Mouse (Mus musculus): ENCODE data around the gene Cyp2b10.
"Not testable (repeated sequence)": the region's sequence is repeated elsewhere in the genome, so short reads cannot be mapped to it uniquely, and the experiment has no call there.

The Cyp2b10 gene

GRCm38 (mm10) chr7:25897411-25897810, at the start of gene Cyp2b10:
Gene Cyp2b10 (plus strand): TSS chr7:25897620.
- no peak for DNase-seq (ENCODE audit: low read depth, low spot score)
- no peaks in the 10 kb centered on the region for H3K36me3 ChIP-seq (ENCODE audit: control insufficient read depth, insufficient read depth, low read length, poor library complexity, severe bottlenecking)
- H3K27me3 ChIP-seq (ENCODE audit: control insufficient read depth, insufficient read depth, low read length, poor library complexity, severe bottlenecking): no peaks in the 10 kb centered on the region

DNA sequence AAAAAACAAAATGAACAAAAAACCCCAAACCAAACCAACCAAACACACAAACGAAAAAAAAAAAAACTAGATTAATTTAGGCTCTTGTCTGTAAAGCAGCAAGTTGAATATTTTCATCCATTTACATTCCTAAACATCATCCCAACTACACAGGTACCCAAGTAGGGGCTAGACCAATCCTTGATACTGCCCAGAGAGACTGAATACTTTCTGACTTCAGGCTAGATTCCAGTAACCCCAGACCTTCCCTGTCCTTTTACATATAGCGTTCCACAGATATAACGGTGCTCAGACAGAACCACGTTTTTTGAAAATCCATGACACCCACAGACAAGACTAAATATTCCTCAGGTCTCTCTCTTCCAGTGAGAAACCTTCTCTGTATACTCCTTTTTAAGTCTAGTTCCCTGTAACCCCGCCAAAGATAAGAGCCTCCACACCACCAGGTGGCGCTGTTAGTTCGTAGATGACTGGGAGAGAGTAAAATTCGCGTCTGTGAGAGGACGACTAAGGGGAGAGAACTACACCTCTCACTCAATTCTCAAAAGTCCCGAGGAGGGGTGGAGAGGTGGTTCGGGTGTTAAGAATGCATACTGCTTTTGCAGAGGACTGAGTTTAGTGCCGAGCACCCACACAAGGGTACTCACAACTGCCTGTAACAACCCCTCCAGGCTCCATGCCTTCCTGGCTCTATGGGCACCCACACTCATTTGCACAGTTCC, 49.5 kb upstream of the Cyp2b10 start:
- DNase-seq (ENCODE audit: low read depth, low spot score): peak; percentile 86
- H3K27me3 ChIP-seq (ENCODE audit: control insufficient read depth, insufficient read depth, low read length, poor library complexity, severe bottlenecking): no peaks in the 10 kb centered on the region
- no peaks in the 10 kb centered on the region for H3K36me3 ChIP-seq (ENCODE audit: control insufficient read depth, insufficient read depth, low read length, poor library complexity, severe bottlenecking)

DNA sequence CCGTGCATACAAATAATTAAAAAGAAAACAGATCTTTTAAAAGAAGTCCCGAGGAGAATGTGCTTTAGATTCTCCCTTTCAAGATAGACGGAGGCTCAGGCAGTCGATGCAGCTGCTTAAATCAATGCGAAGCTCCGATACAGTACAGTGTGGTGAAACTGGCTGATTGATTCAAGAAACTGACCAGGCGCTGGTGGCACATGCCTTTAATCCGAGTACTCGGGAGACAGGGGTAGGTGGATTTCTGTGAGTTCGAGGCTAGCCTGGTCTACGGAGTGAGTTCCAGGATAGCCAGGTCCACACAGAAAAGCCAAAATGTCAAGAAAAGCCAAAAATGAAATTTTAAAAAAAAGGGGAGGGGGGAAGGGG, 49.0 kb upstream of the Cyp2b10 start:
- no peaks in the 10 kb centered on the region for H3K27me3 ChIP-seq (ENCODE audit: control insufficient read depth, insufficient read depth, low read length, poor library complexity, severe bottlenecking)
- no peak for DNase-seq (ENCODE audit: low read depth, low spot score)
- H3K36me3 ChIP-seq (ENCODE audit: control insufficient read depth, insufficient read depth, low read length, poor library complexity, severe bottlenecking): no peaks in the 10 kb centered on the region

- no peaks in the 10 kb centered on the region for H3K27me3 ChIP-seq (ENCODE audit: control insufficient read depth, insufficient read depth, low read length, poor library complexity, severe bottlenecking)
- DNase-seq (ENCODE audit: low read depth, low spot score): peak; percentile 69
- H3K36me3 ChIP-seq (ENCODE audit: control insufficient read depth, insufficient read depth, low read length, poor library complexity, severe bottlenecking): no peaks in the 10 kb centered on the region
Measured at GRCm38 (mm10) chr7:25855082-25855481, 42.3 kb upstream of the Cyp2b10 start.

DNA sequence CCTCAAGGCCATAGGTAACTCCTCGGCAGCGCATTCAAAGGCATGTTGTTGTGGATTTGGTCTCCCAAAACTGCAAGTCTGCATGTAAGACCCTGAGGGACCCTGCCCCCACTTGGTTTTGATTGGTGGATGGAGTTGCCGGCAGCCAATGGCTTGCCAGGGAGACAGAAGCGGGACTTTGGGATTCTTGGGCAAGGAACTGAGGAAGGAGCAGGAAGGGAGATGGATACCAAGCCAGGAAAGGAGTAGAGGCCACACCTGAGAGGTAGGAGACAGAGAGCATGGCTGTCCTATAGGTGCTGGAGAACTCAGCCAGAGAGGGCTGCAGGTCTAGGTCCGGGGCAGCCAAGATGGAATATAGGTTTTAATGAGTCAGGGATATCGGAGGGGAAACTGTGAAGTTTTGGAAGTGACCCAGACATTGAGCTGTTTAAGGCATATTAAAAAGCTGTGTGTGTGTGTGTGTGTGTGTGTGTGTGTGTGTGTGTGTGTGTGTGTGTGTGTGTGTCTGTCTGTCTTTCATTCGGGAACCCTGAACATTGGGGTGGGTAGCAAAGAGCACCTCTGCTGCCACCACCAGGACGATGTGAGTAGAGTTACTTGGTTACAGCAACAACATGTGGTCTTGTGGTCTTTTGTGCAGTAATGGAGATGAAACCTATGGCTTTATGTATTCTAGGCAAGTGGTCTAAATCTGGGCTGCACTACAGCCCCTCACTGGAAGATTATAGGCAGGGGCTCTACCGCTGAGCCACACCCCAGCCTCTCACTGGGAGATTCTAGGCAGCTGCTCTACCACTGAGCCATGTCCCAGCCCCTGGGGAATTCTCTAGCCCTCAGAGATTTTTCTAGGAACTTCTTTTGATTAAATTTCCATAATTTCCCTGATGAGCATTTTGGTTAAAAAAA, 37.2 kb upstream of the Cyp2b10 start:
- Histone ChIP-seq H3K36me3 (ENCODE audit: control insufficient read depth, insufficient read depth, low read length, poor library complexity, severe bottlenecking) (no peaks in the 10 kb centered on the region), H3K27me3 (ENCODE audit: control insufficient read depth, insufficient read depth, low read length, poor library complexity, severe bottlenecking) (no peaks in the 10 kb centered on the region)
- DNase-seq (ENCODE audit: low read depth, low spot score): peak; percentile 14

DNA sequence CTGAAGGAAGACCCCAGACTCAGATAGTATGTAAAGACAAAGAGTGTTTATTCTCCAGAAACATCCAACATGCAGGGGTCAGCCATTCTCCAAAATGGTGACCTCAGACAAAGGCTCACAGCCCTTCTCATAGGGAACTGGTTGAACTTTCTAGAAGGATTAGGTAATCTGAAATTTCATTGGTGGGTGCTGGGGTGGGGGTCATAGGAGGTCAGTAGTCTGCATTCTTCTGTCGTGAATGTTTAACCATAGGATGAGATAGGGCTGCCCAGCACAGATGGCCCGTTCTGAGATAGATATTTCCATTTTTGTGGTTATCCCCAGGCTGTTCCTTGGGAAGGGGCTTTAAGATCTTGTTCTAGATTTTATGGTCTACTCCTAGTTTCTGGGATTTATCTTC, 35.1 kb upstream of the Cyp2b10 start:
- Histone ChIP-seq H3K36me3 (ENCODE audit: control insufficient read depth, insufficient read depth, low read length, poor library complexity, severe bottlenecking) (no peaks in the 10 kb centered on the region), H3K27me3 (ENCODE audit: control insufficient read depth, insufficient read depth, low read length, poor library complexity, severe bottlenecking) (no peaks in the 10 kb centered on the region)
- DNase-seq (ENCODE audit: low read depth, low spot score): no peak

GRCm38 (mm10) chr7:25863756-25864155, 33.7 kb upstream of the Cyp2b10 start:
- Histone ChIP-seq H3K36me3 (ENCODE audit: control insufficient read depth, insufficient read depth, low read length, poor library complexity, severe bottlenecking) (no peaks in the 10 kb centered on the region), H3K27me3 (ENCODE audit: control insufficient read depth, insufficient read depth, low read length, poor library complexity, severe bottlenecking) (no peaks in the 10 kb centered on the region)
- no peak for DNase-seq (ENCODE audit: low read depth, low spot score)

GRCm38 (mm10) chr7:25864861-25865260, 32.6 kb upstream of the Cyp2b10 start:
- H3K27me3 ChIP-seq (ENCODE audit: control insufficient read depth, insufficient read depth, low read length, poor library complexity, severe bottlenecking): no peaks in the 10 kb centered on the region
- H3K36me3 ChIP-seq (ENCODE audit: control insufficient read depth, insufficient read depth, low read length, poor library complexity, severe bottlenecking): no peaks in the 10 kb centered on the region
- no peak for DNase-seq (ENCODE audit: low read depth, low spot score)

DNA sequence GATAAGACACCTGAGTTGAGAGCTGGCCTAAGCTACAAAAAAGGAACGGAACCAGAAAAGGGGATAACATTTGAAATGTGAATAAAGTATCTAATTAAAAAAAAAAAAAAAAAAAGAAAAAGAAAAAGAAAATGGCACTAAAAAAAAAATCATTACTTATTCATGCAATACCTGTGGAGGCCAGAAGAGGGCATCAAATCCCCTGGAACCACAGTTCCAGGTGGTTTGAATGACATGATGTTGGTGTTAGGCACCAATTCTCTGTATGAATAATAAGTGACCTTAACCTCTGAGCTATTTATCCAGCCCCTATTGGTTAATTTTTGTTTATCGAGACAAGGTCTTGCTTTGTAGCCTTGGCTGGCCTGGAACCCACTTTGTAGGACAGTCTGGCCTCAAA, 27.6 kb upstream of the Cyp2b10 start:
- H3K27me3 ChIP-seq (ENCODE audit: control insufficient read depth, insufficient read depth, low read length, poor library complexity, severe bottlenecking): no peaks in the 10 kb centered on the region

GRCm38 (mm10) chr7:25872624-25873023, 24.8 kb upstream of the Cyp2b10 start:
- Histone ChIP-seq H3K36me3 (ENCODE audit: control insufficient read depth, insufficient read depth, low read length, poor library complexity, severe bottlenecking) (no peaks in the 10 kb centered on the region), H3K27me3 (ENCODE audit: control insufficient read depth, insufficient read depth, low read length, poor library complexity, severe bottlenecking) (no peaks in the 10 kb centered on the region)
- DNase-seq (ENCODE audit: low read depth, low spot score): no peak

More for the DNA sequence above, 27.6 kb upstream of the Cyp2b10 start:
- peak; percentile 15 for DNase-seq (ENCODE audit: low read depth, low spot score)
- H3K36me3 ChIP-seq (ENCODE audit: control insufficient read depth, insufficient read depth, low read length, poor library complexity, severe bottlenecking): no peaks in the 10 kb centered on the region

GRCm38 (mm10) chr7:25878735-25879134, 18.7 kb upstream of the Cyp2b10 start:
- H3K36me3 ChIP-seq (ENCODE audit: control insufficient read depth, insufficient read depth, low read length, poor library complexity, severe bottlenecking): no peaks in the 10 kb centered on the region
- H3K27me3 ChIP-seq (ENCODE audit: control insufficient read depth, insufficient read depth, low read length, poor library complexity, severe bottlenecking): no peaks in the 10 kb centered on the region
- no peak for DNase-seq (ENCODE audit: low read depth, low spot score)

- H3K36me3 ChIP-seq (ENCODE audit: control insufficient read depth, insufficient read depth, low read length, poor library complexity, severe bottlenecking); H3K27me3 ChIP-seq (ENCODE audit: control insufficient read depth, insufficient read depth, low read length, poor library complexity, severe bottlenecking): not testable (repeated sequence)
Measured at GRCm38 (mm10) chr7:25880721-25881120, 16.7 kb upstream of the Cyp2b10 start.

DNA sequence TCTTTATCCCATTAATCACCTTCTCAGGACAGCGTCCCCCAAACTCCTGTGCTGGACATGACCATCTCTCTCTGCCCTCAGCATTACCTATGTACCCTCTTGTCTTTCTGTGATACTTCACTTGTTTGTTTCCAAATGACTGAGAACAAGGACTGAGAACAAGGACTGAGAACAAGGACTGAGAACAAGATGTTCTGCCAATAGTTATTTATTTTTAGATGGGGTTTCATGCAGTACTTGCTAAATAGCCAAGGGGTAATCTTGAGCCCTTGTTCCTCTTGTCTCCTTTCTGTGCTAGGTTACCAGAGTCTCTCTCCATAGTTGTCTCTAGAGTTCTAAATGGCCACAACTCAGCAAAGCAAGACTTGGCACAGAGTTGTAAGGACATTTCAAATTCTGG, 13.1 kb upstream of the Cyp2b10 start:
- Histone ChIP-seq H3K27me3 (ENCODE audit: control insufficient read depth, insufficient read depth, low read length, poor library complexity, severe bottlenecking) (no peaks in the 10 kb centered on the region), H3K36me3 (ENCODE audit: control insufficient read depth, insufficient read depth, low read length, poor library complexity, severe bottlenecking) (no peaks in the 10 kb centered on the region)
- DNase-seq (ENCODE audit: low read depth, low spot score): no peak

More at GRCm38 (mm10) chr7:25880721-25881120, 16.7 kb upstream of the Cyp2b10 start:
- DNase-seq (ENCODE audit: low read depth, low spot score): not testable (repeated sequence)

GRCm38 (mm10) chr7:25887758-25888157, 9.7 kb upstream of the Cyp2b10 start:
- DNase-seq (ENCODE audit: low read depth, low spot score): no peak
- no peaks in the 10 kb centered on the region for H3K27me3 ChIP-seq (ENCODE audit: control insufficient read depth, insufficient read depth, low read length, poor library complexity, severe bottlenecking)
- H3K36me3 ChIP-seq (ENCODE audit: control insufficient read depth, insufficient read depth, low read length, poor library complexity, severe bottlenecking): no peaks in the 10 kb centered on the region

- no peaks in the 10 kb centered on the region for H3K36me3 ChIP-seq (ENCODE audit: control insufficient read depth, insufficient read depth, low read length, poor library complexity, severe bottlenecking)
- H3K27me3 ChIP-seq (ENCODE audit: control insufficient read depth, insufficient read depth, low read length, poor library complexity, severe bottlenecking): no peaks in the 10 kb centered on the region
- DNase-seq (ENCODE audit: low read depth, low spot score): no peak
Measured at GRCm38 (mm10) chr7:25893159-25893558, 4.3 kb upstream of the Cyp2b10 start.

Measured in splenic B cell, adult 2 months (primary cell).